Mouse (Mus musculus): Measurements from ENCODE around the gene Ccrl2. TPM values are rescaled to one million over a fixed set of nuclear protein-coding genes. Genes with fewer than 3 reads are reported as not detected.

Gene Ccrl2
- polyA plus RNA-seq, 1 experiment, result not detected

DNA sequence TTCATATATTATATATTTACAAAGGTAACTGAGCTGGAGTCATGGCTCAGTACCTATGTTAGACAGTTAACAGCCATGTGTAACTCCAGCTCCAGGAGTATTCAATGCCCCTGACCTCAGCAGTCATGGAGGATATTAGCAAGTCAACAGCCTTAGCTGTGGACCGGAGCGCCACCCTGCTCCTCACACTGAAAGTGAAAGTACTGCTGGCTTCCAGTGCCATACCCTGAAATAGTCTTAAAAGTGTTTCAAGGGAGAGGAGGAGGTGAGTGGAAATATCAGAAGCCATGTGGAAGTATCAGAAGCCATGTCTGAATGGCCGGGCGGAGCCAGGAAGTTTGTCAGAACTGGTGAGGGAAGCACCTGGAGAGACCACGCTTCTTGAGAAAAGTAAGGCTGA, 10.1 kb downstream of the Ccrl2 start:
- H3K4me1 ChIP-seq (ENCODE audit: control insufficient read depth, insufficient read depth, low read length), result no peaks in the 10 kb centered on the region
- H3K9ac ChIP-seq (ENCODE audit: low read depth, poor library complexity, severe bottlenecking), result no peak overlapping the region
- no peaks in the 10 kb centered on the region for H3K9me3 ChIP-seq (replicated peaks; ENCODE audit: control insufficient read depth, insufficient read depth, low read length, poor library complexity, severe bottlenecking)
- TF ChIP-seq EP300 (IDR thresholded peaks at IDR 0.05; ENCODE audit: insufficient read depth, low read depth, low read length) (no peak), CTCF (IDR thresholded peaks at IDR 0.05; ENCODE audit: low read depth, low read length) (no peak), POLR2A (IDR thresholded peaks at IDR 0.05; ENCODE audit: insufficient read depth, low read length) (no peak)
- H3K36me3 ChIP-seq (ENCODE audit: control insufficient read depth, insufficient read depth, low read length, poor library complexity, severe bottlenecking), result no peaks in the 10 kb centered on the region
- no peak overlapping the region for H3K27ac ChIP-seq (ENCODE audit: insufficient read depth, low read length)
- H3K4me3 ChIP-seq (ENCODE audit: low read depth, low read length), result no peak overlapping the region
- H3K27me3 ChIP-seq (ENCODE audit: control insufficient read depth, insufficient read depth, low read length, poor library complexity, severe bottlenecking), result no peaks in the 10 kb centered on the region

DNA sequence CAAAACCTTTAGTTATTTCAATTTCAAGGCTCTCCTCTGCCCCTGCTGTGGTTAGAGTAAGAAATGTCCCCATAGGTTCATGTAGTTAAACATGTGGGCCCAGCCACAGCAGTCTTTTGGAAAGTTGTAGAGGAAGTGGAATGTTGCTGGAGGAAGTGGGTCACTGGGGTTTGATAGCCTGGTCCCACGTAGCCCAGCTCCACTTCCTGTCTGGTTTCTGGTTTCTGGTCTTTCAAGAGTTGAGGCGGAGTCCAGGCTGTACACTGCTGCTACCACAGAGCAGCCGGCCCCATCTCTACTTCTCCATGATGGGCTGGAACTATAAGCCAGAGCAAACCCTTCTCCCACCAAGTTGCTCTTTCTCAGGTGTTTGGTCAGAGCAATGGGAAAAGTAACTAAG, 11.1 kb downstream of the Ccrl2 start:
- H3K9ac ChIP-seq (ENCODE audit: low read depth, poor library complexity, severe bottlenecking), result no peak overlapping the region
- H3K27ac ChIP-seq (ENCODE audit: insufficient read depth, low read length), result no peak overlapping the region
- TF ChIP-seq POLR2A (IDR thresholded peaks at IDR 0.05; ENCODE audit: insufficient read depth, low read length), result no peak
- TF ChIP-seq EP300 (IDR thresholded peaks at IDR 0.05; ENCODE audit: insufficient read depth, low read depth, low read length), result no peak
- TF ChIP-seq CTCF (IDR thresholded peaks at IDR 0.05; ENCODE audit: low read depth, low read length), result no peak
- no peaks in the 10 kb centered on the region for H3K27me3 ChIP-seq (ENCODE audit: control insufficient read depth, insufficient read depth, low read length, poor library complexity, severe bottlenecking)
- no peaks in the 10 kb centered on the region for H3K4me1 ChIP-seq (ENCODE audit: control insufficient read depth, insufficient read depth, low read length)
- no peaks in the 10 kb centered on the region for H3K9me3 ChIP-seq (replicated peaks; ENCODE audit: control insufficient read depth, insufficient read depth, low read length, poor library complexity, severe bottlenecking)
- no peaks in the 10 kb centered on the region for H3K36me3 ChIP-seq (ENCODE audit: control insufficient read depth, insufficient read depth, low read length, poor library complexity, severe bottlenecking)
- H3K4me3 ChIP-seq (ENCODE audit: low read depth, low read length), result no peak overlapping the region

DNA sequence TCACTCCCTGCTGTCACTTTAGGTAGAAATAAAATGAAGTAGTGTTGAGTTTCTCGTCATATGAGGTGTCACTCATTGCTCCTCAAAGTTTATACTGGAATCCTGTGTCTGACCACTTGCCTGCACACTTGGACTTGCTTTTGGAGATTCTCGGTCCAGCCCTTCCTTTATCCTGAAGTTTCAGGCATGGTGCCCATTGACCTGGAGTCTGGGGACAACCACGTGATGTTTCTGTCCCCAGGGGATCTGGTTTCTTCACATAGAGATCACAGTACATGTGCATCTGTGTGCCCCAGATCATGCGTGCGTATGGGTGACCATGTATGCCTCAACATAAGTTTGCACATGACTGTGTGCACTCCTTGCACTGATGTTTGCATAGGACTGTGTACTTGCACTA, 15.1 kb downstream of the Ccrl2 start:
- Histone ChIP-seq H3K9ac (ENCODE audit: low read depth, poor library complexity, severe bottlenecking) (no peak overlapping the region), H3K27me3 (ENCODE audit: control insufficient read depth, insufficient read depth, low read length, poor library complexity, severe bottlenecking) (no peaks in the 10 kb centered on the region), H3K9me3 (replicated peaks; ENCODE audit: control insufficient read depth, insufficient read depth, low read length, poor library complexity, severe bottlenecking) (no peaks in the 10 kb centered on the region), H3K4me1 (ENCODE audit: control insufficient read depth, insufficient read depth, low read length) (no peaks in the 10 kb centered on the region), H3K4me3 (ENCODE audit: low read depth, low read length) (no peak overlapping the region), H3K36me3 (ENCODE audit: control insufficient read depth, insufficient read depth, low read length, poor library complexity, severe bottlenecking) (no peaks in the 10 kb centered on the region), H3K27ac (ENCODE audit: insufficient read depth, low read length) (no peak overlapping the region)
- no peak for TF ChIP-seq EP300 (IDR thresholded peaks at IDR 0.05; ENCODE audit: insufficient read depth, low read depth, low read length)
- no peak for TF ChIP-seq CTCF (IDR thresholded peaks at IDR 0.05; ENCODE audit: low read depth, low read length)
- no peak for TF ChIP-seq POLR2A (IDR thresholded peaks at IDR 0.05; ENCODE audit: insufficient read depth, low read length)

DNA sequence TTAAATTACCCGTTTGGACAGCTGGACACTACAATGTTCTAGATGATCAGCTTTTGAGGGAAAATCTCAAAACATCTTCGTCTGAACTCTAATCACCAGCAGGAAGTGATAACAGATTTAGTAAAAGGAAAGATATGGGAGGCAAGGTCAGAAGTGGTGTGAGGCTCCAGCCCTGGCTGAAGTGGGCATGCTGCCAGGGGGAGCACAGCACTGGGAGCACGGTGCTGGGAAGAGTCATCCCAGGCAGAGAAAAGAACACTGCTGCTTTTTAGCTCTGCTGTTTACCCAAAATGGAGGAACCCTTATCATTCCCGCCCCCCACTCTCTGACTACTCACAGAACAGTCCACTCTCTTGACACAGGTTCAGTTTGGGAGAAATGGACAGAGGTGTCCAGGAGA, 17.4 kb downstream of the Ccrl2 start:
- Histone ChIP-seq H3K9ac (ENCODE audit: low read depth, poor library complexity, severe bottlenecking) (no peak overlapping the region), H3K36me3 (ENCODE audit: control insufficient read depth, insufficient read depth, low read length, poor library complexity, severe bottlenecking) (no peaks in the 10 kb centered on the region), H3K4me3 (ENCODE audit: low read depth, low read length) (no peak overlapping the region), H3K9me3 (replicated peaks; ENCODE audit: control insufficient read depth, insufficient read depth, low read length, poor library complexity, severe bottlenecking) (no peaks in the 10 kb centered on the region), H3K27ac (ENCODE audit: insufficient read depth, low read length) (no peak overlapping the region), H3K4me1 (ENCODE audit: control insufficient read depth, insufficient read depth, low read length) (no peaks in the 10 kb centered on the region), H3K27me3 (ENCODE audit: control insufficient read depth, insufficient read depth, low read length, poor library complexity, severe bottlenecking) (no peaks in the 10 kb centered on the region)
- TF ChIP-seq EP300 (IDR thresholded peaks at IDR 0.05; ENCODE audit: insufficient read depth, low read depth, low read length) (no peak), POLR2A (IDR thresholded peaks at IDR 0.05; ENCODE audit: insufficient read depth, low read length) (no peak), CTCF (IDR thresholded peaks at IDR 0.05; ENCODE audit: low read depth, low read length) (no peak)

GRCm38 (mm10) chr9:111033717-111034116, 23.6 kb downstream of the Ccrl2 start:
- TF ChIP-seq EP300 (IDR thresholded peaks at IDR 0.05; ENCODE audit: insufficient read depth, low read depth, low read length) (no peak), CTCF (IDR thresholded peaks at IDR 0.05; ENCODE audit: low read depth, low read length) (no peak), POLR2A (IDR thresholded peaks at IDR 0.05; ENCODE audit: insufficient read depth, low read length) (no peak)
- Histone ChIP-seq H3K4me3 (ENCODE audit: low read depth, low read length) (no peak overlapping the region), H3K36me3 (ENCODE audit: control insufficient read depth, insufficient read depth, low read length, poor library complexity, severe bottlenecking) (no peaks in the 10 kb centered on the region), H3K27ac (ENCODE audit: insufficient read depth, low read length) (no peak overlapping the region), H3K27me3 (ENCODE audit: control insufficient read depth, insufficient read depth, low read length, poor library complexity, severe bottlenecking) (no peaks in the 10 kb centered on the region), H3K9me3 (replicated peaks; ENCODE audit: control insufficient read depth, insufficient read depth, low read length, poor library complexity, severe bottlenecking) (no peaks in the 10 kb centered on the region), H3K9ac (ENCODE audit: low read depth, poor library complexity, severe bottlenecking) (no peak overlapping the region), H3K4me1 (ENCODE audit: control insufficient read depth, insufficient read depth, low read length) (no peaks in the 10 kb centered on the region)

- no peak for TF ChIP-seq CTCF (IDR thresholded peaks at IDR 0.05; ENCODE audit: low read depth, low read length)
- Histone ChIP-seq H3K27ac (ENCODE audit: insufficient read depth, low read length) (no peak overlapping the region), H3K9ac (ENCODE audit: low read depth, poor library complexity, severe bottlenecking) (no peak overlapping the region), H3K27me3 (ENCODE audit: control insufficient read depth, insufficient read depth, low read length, poor library complexity, severe bottlenecking) (no peaks in the 10 kb centered on the region), H3K4me3 (ENCODE audit: low read depth, low read length) (no peak overlapping the region), H3K4me1 (ENCODE audit: control insufficient read depth, insufficient read depth, low read length) (no peaks in the 10 kb centered on the region), H3K9me3 (replicated peaks; ENCODE audit: control insufficient read depth, insufficient read depth, low read length, poor library complexity, severe bottlenecking) (no peaks in the 10 kb centered on the region), H3K36me3 (ENCODE audit: control insufficient read depth, insufficient read depth, low read length, poor library complexity, severe bottlenecking) (no peaks in the 10 kb centered on the region)
These were observed 30.5 kb downstream of the Ccrl2 start for GRCm38 (mm10) chr9:111026791-111027190.

All from ES-Bruce4 (cell line).